ENCODE assay signal across 23 mouse cellular contexts in the genomic region with DNA sequence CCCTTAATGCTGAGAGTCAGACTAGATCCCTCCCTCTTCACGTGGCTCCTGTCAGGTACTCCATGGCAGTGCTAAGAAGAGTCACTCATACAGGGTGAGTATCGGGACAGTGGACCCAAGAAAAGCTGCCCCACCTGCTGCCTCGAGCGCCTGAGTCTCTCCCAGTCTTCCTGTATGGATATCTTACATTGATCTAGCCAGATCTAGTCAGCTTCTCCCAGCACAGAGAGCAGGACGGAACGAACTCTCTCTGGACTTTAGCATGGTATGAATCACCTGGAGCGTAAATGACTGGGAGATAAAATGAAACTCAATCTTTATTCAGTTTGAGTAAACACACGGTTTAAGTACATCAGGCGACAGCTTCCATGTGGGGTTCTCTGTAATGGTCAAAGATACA. TPM values are rescaled to one million over a fixed set of nuclear protein-coding genes. Genes with fewer than 3 reads are reported as not detected.
"Had no signal": no experiment of that assay in that cellular context is flagged by ENCODE, and none has a peak within 500 bp of the region (broad histone marks: within the 10 kb centered on the region; RNA-seq: fewer than 3 reads in every experiment).

No protein-coding gene starts in this region.

- H3K4me2 ChIP-seq: heart, embryonic 12.5 days; hindbrain, embryonic 12.5 days; hindbrain, embryonic 14.5 days; limb, embryonic 13.5 days; limb, embryonic 15.5 days; liver, embryonic 12.5 days had no signal

- H3K27ac ChIP-seq: gastrocnemius, adult 2 months; heart, embryonic 10.5 days; hindbrain, embryonic 10.5 days; hindbrain, embryonic 12.5 days; hindbrain, embryonic 14.5 days; layer of hippocampus, adult 2 months; limb, embryonic 13.5 days; limb, embryonic 15.5 days; liver, embryonic 12.5 days had no signal

- H3K4me3 ChIP-seq: gastrocnemius, adult 2 months; heart, embryonic 10.5 days; heart, embryonic 12.5 days; hindbrain, embryonic 10.5 days; hindbrain, embryonic 12.5 days; layer of hippocampus, adult 2 months; limb, embryonic 13.5 days; limb, embryonic 15.5 days; liver, embryonic 12.5 days had no signal

- H3K27me3 ChIP-seq: heart, embryonic 12.5 days; hindbrain, embryonic 12.5 days; limb, embryonic 13.5 days; limb, embryonic 15.5 days; liver, embryonic 12.5 days had no signal

- DNase-seq: gastrocnemius, adult 2 months; gastrocnemius, postnatal 10 days; gastrocnemius, postnatal 25 days; heart, postnatal 10 days; heart, postnatal 4 days; kidney, adult 18-20 months; kidney, postnatal 10 days; kidney, postnatal 25 days; layer of hippocampus, postnatal 36 days; left cerebral cortex, postnatal 4 days had no signal

- ATAC-seq: hindbrain, embryonic 16.5 days; inflammation-experienced regulatory T-cells, adult 6 months; liver, embryonic 12.5 days had no signal

- H3K9me3 ChIP-seq: heart, embryonic 10.5 days; heart, embryonic 12.5 days; hindbrain, embryonic 10.5 days; hindbrain, embryonic 12.5 days; limb, embryonic 13.5 days; limb, embryonic 15.5 days; liver, embryonic 12.5 days had no signal

- H3K9ac ChIP-seq: heart, embryonic 12.5 days; hindbrain, embryonic 12.5 days; hindbrain, embryonic 14.5 days; limb, embryonic 13.5 days; limb, embryonic 15.5 days; liver, embryonic 12.5 days had no signal

- H3K4me1 ChIP-seq: hindbrain, embryonic 10.5 days; limb, embryonic 15.5 days; liver, embryonic 12.5 days had no signal

- H3K36me3 ChIP-seq: heart, embryonic 10.5 days; heart, embryonic 12.5 days; hindbrain, embryonic 10.5 days; hindbrain, embryonic 12.5 days; limb, embryonic 13.5 days; limb, embryonic 15.5 days; liver, embryonic 12.5 days had no signal

RNA-seq across cellular contexts. Expression of a gene that starts 22.2 kb away (rescaled TPM):
- polyA plus RNA-seq: hindbrain, embryonic 14.5 days; inflammation-experienced regulatory T-cells, adult 6 months; kidney, embryonic 14.5 days; liver, adult 2 months had no signal
